Mouse (Mus musculus) thymus, adult 2 months (tissue): ENCODE measurements around the gene Mfsd6l. TPM values are rescaled to one million over a fixed set of nuclear protein-coding genes. Genes with fewer than 3 reads are reported as not detected.

ENCODE experiments used
- DNase-seq: peaks from one replicate; pipeline ENCODE4 v3.0.0; 2021
- H3K27ac ChIP-seq: fragments of 200-500 bp; 2 replicates; pipeline ENCODE4 v1.5.1; 2012; ENCODE audit warnings: low read length, control low read depth; ENCODE audit not compliant: control insufficient read depth, insufficient read depth
- H3K27me3 ChIP-seq: fragments of 200-500 bp; 2 replicates; pipeline ENCODE4 v1.6.1; 2012; ENCODE audit warnings: mild to moderate bottlenecking, low read length, moderate library complexity, mixed read lengths; ENCODE audit not compliant: control insufficient read depth, insufficient read depth
- H3K36me3 ChIP-seq: fragments of 200-500 bp; 2 replicates; pipeline ENCODE4 v1.6.1; 2012; ENCODE audit warnings: mild to moderate bottlenecking, low read length, moderate library complexity; ENCODE audit not compliant: control insufficient read depth, insufficient read depth
- H3K4me1 ChIP-seq: fragments of 200-500 bp; replicated peaks from 2 replicates; pipeline ENCODE4 v1.6.1; 2012; ENCODE audit warnings: low read length; ENCODE audit not compliant: control insufficient read depth, insufficient read depth
- H3K4me3 ChIP-seq: fragments of 200-500 bp; 2 replicates; pipeline ENCODE4 v1.5.1; 2012; ENCODE audit warnings: mild to moderate bottlenecking, low read length, control low read depth, moderate library complexity; ENCODE audit not compliant: control insufficient read depth, insufficient read depth
- CTCF ChIP-seq: fragments of 200-500 bp; IDR thresholded peaks from 2 replicates; pipeline ENCODE4 v1.5.1; 2012; ENCODE audit warnings: mild to moderate bottlenecking, control low read depth, low read length, moderate library complexity, borderline replicate concordance; ENCODE audit not compliant: control insufficient read depth, poor library complexity, insufficient read depth; ENCODE audit errors: extremely low read depth
- POLR2A ChIP-seq: fragments of 200-500 bp; IDR thresholded peaks from 2 replicates; pipeline ENCODE4 v1.6.1; 2012; ENCODE audit warnings: mild to moderate bottlenecking, low read length, control low read depth, moderate library complexity; ENCODE audit not compliant: control insufficient read depth, poor library complexity, insufficient read depth; ENCODE audit errors: extremely low read depth
- WGBS: fragments of 180-500 bp; shearing (Covaris S2); methylation state at CpG from one replicate; pipeline ENCODE4 v1.1.7; 2018; 5-methylcytosine and 5-hydroxymethylcytosine counted together
- polyA plus RNA-seq: library from polyadenylated mRNA; depleted of rRNA; stranded (reverse); fragments of >200 nt; gene quantifications from 2 replicates; pipeline ENCODE4 v1.2.3, GENCODE M21; 2012

Gene Mfsd6l
- polyA plus RNA-seq, 1 experiment = 0.65 TPM

DNA sequence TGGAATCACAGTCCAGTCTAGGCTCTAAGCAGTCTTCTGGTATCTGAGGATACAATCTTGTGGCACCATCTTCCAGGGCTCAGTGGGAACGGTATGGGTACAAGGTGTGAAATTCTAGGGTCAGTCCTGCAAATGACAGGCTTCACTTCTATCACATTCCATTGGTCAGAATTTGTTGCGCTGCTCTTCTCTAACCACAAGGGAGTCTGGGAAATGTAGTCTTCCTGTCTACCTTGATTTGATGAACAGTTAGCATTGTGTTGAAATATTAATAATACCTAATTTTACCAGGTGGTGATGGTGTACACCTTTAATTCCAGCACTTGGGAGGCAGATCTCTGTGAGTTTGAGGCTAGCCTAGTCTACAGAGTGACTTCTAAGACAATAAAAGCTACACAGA lies 35.5 kb upstream of the Mfsd6l start:
- Histone ChIP-seq H3K36me3 (no peaks in the 10 kb centered on the region), H3K27me3 (no peaks in the 10 kb centered on the region), H3K4me1 (peaks cover 8% of the 10 kb centered on the region), H3K27ac (no peak overlapping the region), H3K4me3 (no peak overlapping the region)
- TF ChIP-seq CTCF (no peak), POLR2A (no peak)
- no peak for DNase-seq
- 98% methylated on average over 2 of the region's 2 CpGs for WGBS

DNA sequence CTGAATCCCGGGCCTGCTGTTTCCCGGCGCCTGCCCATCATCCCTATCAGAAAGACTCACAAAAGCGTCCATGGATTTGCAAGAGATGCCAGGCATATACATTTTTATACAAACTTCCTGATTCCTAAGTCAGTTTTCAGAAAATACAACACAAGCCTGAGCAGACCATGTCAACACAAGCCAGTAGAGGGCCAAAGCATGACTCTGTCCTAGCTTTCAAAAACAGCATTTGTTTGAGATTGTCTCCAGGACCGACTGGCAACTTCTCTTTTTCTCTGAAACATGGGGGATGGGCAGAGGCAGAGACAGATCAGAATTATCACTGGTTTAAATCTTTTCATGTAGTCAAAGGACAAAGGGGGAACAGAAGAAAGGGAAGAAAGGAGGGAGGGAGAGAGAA lies 34.6 kb upstream of the Mfsd6l start:
- no peaks in the 10 kb centered on the region for H3K36me3 ChIP-seq
- TF ChIP-seq POLR2A (no peak), CTCF (no peak)
- H3K27ac ChIP-seq = no peak overlapping the region
- no peak overlapping the region for H3K4me3 ChIP-seq
- WGBS = 76% methylated on average over 5 of the region's 5 CpGs
- H3K4me1 ChIP-seq = peaks cover 8% of the 10 kb centered on the region
- H3K27me3 ChIP-seq = no peaks in the 10 kb centered on the region
- DNase-seq = no peak

GRCm38 (mm10) chr11:68526441-68526840 lies 29.5 kb upstream of the Mfsd6l start:
- DNase-seq = no peak
- WGBS = 92% methylated on average over 4 of the region's 4 CpGs
- no peaks in the 10 kb centered on the region for H3K27me3 ChIP-seq
- no peaks in the 10 kb centered on the region for H3K36me3 ChIP-seq
- TF ChIP-seq CTCF (no peak), POLR2A (no peak)
- H3K27ac ChIP-seq = no peak overlapping the region
- H3K4me1 ChIP-seq = peaks cover 11% of the 10 kb centered on the region
- H3K4me3 ChIP-seq = no peak overlapping the region

GRCm38 (mm10) chr11:68531066-68531806 lies 24.8 kb upstream of the Mfsd6l start:
- Histone ChIP-seq H3K27me3 (no peaks in the 10 kb centered on the region), H3K4me1 (peaks cover 3% of the 10 kb centered on the region; the same call in 1 of the 2 replicates), H3K4me3 (no peak overlapping the region), H3K27ac (no peak overlapping the region), H3K36me3 (no peaks in the 10 kb centered on the region)
- TF ChIP-seq POLR2A (no peak), CTCF (0 out of 2 replicates have a peak, but pooled peaks have one; percentile 29)
- DNase-seq = peak; percentile 74
- 25% methylated on average over 16 of the region's 16 CpGs for WGBS

DNA sequence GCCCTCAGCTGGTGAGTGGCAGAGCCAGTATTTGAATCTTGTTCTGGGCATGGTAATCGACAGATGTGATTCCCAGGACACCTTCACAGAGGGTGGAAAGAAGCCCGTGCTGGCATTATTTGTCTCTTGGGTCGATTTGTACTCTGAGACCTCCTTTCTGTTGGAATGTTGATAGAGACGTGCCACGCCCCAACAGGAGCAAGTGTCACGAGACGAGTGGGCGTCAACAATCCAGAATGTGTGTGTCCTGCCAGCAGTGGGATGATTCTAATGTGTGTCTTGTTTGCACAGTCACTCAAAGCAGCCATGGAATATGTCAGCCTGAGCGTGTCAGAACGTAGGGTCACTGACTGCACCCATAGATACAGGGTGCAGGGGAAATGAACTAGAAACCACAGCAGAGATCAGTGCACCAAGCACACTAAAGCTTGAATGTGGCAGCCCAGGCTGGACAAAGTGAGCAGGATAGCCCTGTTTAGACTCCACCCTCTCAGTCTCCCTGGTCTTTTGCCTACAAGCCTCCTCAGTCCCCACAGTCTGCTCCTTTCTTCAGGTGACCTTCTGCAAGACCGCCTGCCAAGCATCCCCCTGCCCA lies 23.9 kb upstream of the Mfsd6l start:
- no peak for TF ChIP-seq CTCF
- no peak for TF ChIP-seq POLR2A
- H3K4me1 ChIP-seq = peaks cover 3% of the 10 kb centered on the region; the same call in 1 of the 2 replicates
- WGBS = 94% methylated on average over 11 of the region's 11 CpGs
- H3K4me3 ChIP-seq = no peak overlapping the region
- no peak overlapping the region for H3K27ac ChIP-seq
- H3K36me3 ChIP-seq = no peaks in the 10 kb centered on the region
- H3K27me3 ChIP-seq = no peaks in the 10 kb centered on the region
- DNase-seq = no peak

GRCm38 (mm10) chr11:68532773-68533172 lies 23.2 kb upstream of the Mfsd6l start:
- WGBS = 74% methylated on average over 5 of the region's 5 CpGs
- TF ChIP-seq POLR2A (no peak), CTCF (no peak)
- Histone ChIP-seq H3K27ac (no peak overlapping the region), H3K4me1 (peaks cover 3% of the 10 kb centered on the region; the same call in 1 of the 2 replicates), H3K27me3 (no peaks in the 10 kb centered on the region), H3K4me3 (no peak overlapping the region), H3K36me3 (no peaks in the 10 kb centered on the region)
- no peak for DNase-seq
